Mouse (Mus musculus): ENCODE measurements around the gene Oxgr1. TPM values are rescaled to one million over a fixed set of nuclear protein-coding genes. Genes with fewer than 3 reads are reported as not detected.
"Not testable (repeated sequence)": the region's sequence is repeated elsewhere in the genome, so short reads cannot be mapped to it uniquely, and the experiment has no call there.

Oxgr1 gene
- polyA plus RNA-seq, 1 experiment from 2014 or later = 0.07 TPM

DNA sequence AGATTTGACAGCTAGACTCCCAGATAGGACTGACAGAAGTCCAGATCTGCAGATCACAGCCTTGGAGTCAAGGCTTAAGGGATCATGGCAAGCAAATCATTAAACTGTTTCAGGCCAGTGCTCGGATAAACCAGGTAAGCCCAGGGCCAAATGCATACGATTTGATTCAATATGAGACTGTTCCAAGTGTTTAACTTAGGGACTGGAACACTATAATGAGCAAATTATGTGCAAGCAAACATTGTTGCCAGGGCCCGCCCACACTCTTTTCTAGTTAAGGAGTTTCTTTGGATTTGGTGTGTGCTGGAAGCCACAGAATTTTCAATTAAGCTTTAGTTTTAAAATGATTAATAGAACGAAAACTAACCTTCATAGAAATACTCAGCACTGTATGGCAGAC is 39.6 kb downstream of the Oxgr1 start:
- no peak for ATAC-seq (ENCODE audit: insufficient read depth)
- Histone ChIP-seq H3K36me3 (ENCODE audit: insufficient read depth) (no peaks in the 10 kb centered on the region), H3K27ac (ENCODE audit: low read depth) (no peak overlapping the region), H3K9ac (no peak overlapping the region), H3K4me3 (ENCODE audit: low read depth, low read length) (no peak overlapping the region), H3K4me1 (ENCODE audit: insufficient read depth) (no peaks in the 10 kb centered on the region), H3K9me3 (ENCODE audit: low read depth, low read length) (no peaks in the 10 kb centered on the region), H3K4me2 (no peak overlapping the region), H3K27me3 (ENCODE audit: insufficient read depth, low read length) (no peaks in the 10 kb centered on the region)
- no peak for DNase-seq
- TF ChIP-seq CTCF (IDR thresholded peaks at IDR 0.05; ENCODE audit: low read depth) = no peak
- WGBS = 67% methylated on average over 4 of the region's 4 CpGs

DNA sequence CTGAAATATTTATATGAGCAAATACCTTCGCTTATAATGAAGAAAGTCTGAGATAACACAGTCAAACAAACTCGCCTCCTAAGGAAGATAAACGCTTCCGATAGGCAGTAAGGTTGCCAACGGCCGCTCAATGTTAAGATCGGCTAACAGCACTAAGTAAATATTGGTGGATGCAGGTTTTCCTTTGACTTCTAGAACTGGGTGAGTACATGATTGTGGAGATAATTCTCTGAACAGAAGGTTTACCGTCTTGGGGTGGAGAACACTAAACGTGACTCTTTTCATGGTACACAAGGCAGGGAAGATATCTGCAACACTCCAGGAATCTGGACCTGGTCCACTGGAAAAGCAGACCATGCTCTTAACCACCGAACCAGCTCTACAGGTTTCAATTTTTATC is 52.6 kb downstream of the Oxgr1 start:
- Histone ChIP-seq H3K4me2 (no peak overlapping the region), H3K9ac (no peak overlapping the region), H3K36me3 (ENCODE audit: insufficient read depth) (no peaks in the 10 kb centered on the region), H3K27ac (ENCODE audit: low read depth) (peak overlapping the region; percentile 94), H3K4me1 (ENCODE audit: insufficient read depth) (peaks cover 3% of the 10 kb centered on the region; the same call in 1 of the 2 replicates), H3K27me3 (ENCODE audit: insufficient read depth, low read length) (no peaks in the 10 kb centered on the region), H3K9me3 (ENCODE audit: low read depth, low read length) (no peaks in the 10 kb centered on the region), H3K4me3 (ENCODE audit: low read depth, low read length) (no peak overlapping the region)
- TF ChIP-seq CTCF (IDR thresholded peaks at IDR 0.05; ENCODE audit: low read depth) = no peak
- WGBS = 13% methylated on average over 10 of the region's 10 CpGs
- DNase-seq (no peak), ATAC-seq (ENCODE audit: insufficient read depth) (0 out of 2 replicates have a peak, but pooled peaks have one; percentile 3)

- 16% methylated on average over 7 of the region's 7 CpGs for WGBS
- TF ChIP-seq CTCF (IDR thresholded peaks at IDR 0.05; ENCODE audit: low read depth) = no peak
- Histone ChIP-seq H3K4me3 (ENCODE audit: low read depth, low read length) (no peak overlapping the region), H3K4me1 (ENCODE audit: insufficient read depth) (peaks cover 3% of the 10 kb centered on the region; the same call in 1 of the 2 replicates), H3K27me3 (ENCODE audit: insufficient read depth, low read length) (no peaks in the 10 kb centered on the region), H3K9ac (no peak overlapping the region), H3K9me3 (ENCODE audit: low read depth, low read length) (no peaks in the 10 kb centered on the region), H3K36me3 (ENCODE audit: insufficient read depth) (no peaks in the 10 kb centered on the region), H3K4me2 (no peak overlapping the region), H3K27ac (ENCODE audit: low read depth) (peak overlapping the region; percentile 94)
- peak; percentile 98 for ATAC-seq (ENCODE audit: insufficient read depth)
- peak; percentile 93 for DNase-seq
Observed at GRCm38 (mm10) chr14:119988937-119989645, 53.1 kb downstream of the Oxgr1 start.

GRCm38 (mm10) chr14:119987257-119987656 is 55.0 kb downstream of the Oxgr1 start:
- WGBS = 45% methylated on average over 1 of the region's 1 CpGs

GRCm38 (mm10) chr14:119986778-119987177 is 55.5 kb downstream of the Oxgr1 start:
- no peak for TF ChIP-seq CTCF (IDR thresholded peaks at IDR 0.05; ENCODE audit: low read depth)
- DNase-seq (no peak), ATAC-seq (ENCODE audit: insufficient read depth) (no peak)
- Histone ChIP-seq H3K27ac (ENCODE audit: low read depth) (no peak overlapping the region), H3K4me2 (no peak overlapping the region), H3K27me3 (ENCODE audit: insufficient read depth, low read length) (no peaks in the 10 kb centered on the region), H3K4me3 (ENCODE audit: low read depth, low read length) (no peak overlapping the region), H3K4me1 (ENCODE audit: insufficient read depth) (peaks cover 3% of the 10 kb centered on the region; the same call in 1 of the 2 replicates), H3K36me3 (ENCODE audit: insufficient read depth) (no peaks in the 10 kb centered on the region), H3K9ac (no peak overlapping the region), H3K9me3 (ENCODE audit: low read depth, low read length) (no peaks in the 10 kb centered on the region)
- 62% methylated on average over 6 of the region's 6 CpGs for WGBS

More at GRCm38 (mm10) chr14:119987257-119987656, 55.0 kb downstream of the Oxgr1 start:
- H3K9ac ChIP-seq = no peak overlapping the region
- no peak for TF ChIP-seq CTCF (IDR thresholded peaks at IDR 0.05; ENCODE audit: low read depth)
- H3K27ac ChIP-seq (ENCODE audit: low read depth) = 0 out of 2 replicates have a peak overlapping the region, but pooled peaks have one; percentile 94
- no peaks in the 10 kb centered on the region for H3K36me3 ChIP-seq (ENCODE audit: insufficient read depth)
- peaks cover 3% of the 10 kb centered on the region; the same call in 1 of the 2 replicates for H3K4me1 ChIP-seq (ENCODE audit: insufficient read depth)
- H3K27me3 ChIP-seq (ENCODE audit: insufficient read depth, low read length) = no peaks in the 10 kb centered on the region
- no peak for ATAC-seq (ENCODE audit: insufficient read depth)
- no peak for DNase-seq
- H3K9me3 ChIP-seq (ENCODE audit: low read depth, low read length) = no peaks in the 10 kb centered on the region
- no peak overlapping the region for H3K4me2 ChIP-seq
- no peak overlapping the region for H3K4me3 ChIP-seq (ENCODE audit: low read depth, low read length)

DNA sequence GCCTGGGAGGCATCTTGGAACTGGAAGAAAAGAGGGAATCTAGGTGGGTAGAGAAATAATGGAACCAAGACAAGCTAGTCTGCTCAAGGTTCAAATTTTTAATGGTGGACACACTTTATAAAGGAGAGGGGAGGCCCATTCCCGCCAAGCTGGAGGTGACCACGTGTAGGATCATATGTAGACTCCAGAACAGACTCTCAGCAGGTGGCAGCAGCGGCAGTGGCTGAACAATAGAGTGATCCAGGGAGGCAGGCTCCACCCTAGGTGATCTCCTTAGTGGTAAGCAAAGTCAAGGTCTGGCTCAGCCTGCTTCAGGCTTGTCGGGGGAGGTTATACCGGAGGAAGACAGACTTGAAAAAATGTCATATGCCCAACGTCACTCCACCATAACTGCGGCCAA is 55.9 kb downstream of the Oxgr1 start:
- H3K9me3 ChIP-seq (ENCODE audit: low read depth, low read length); DNase-seq; H3K36me3 ChIP-seq (ENCODE audit: insufficient read depth); H3K4me2 ChIP-seq; ATAC-seq (ENCODE audit: insufficient read depth); H3K27me3 ChIP-seq (ENCODE audit: insufficient read depth, low read length); H3K4me3 ChIP-seq (ENCODE audit: low read depth, low read length); H3K27ac ChIP-seq (ENCODE audit: low read depth); H3K9ac ChIP-seq; H3K4me1 ChIP-seq (ENCODE audit: insufficient read depth): not testable (repeated sequence)
- WGBS = 84% methylated on average over 7 of the region's 7 CpGs

DNA sequence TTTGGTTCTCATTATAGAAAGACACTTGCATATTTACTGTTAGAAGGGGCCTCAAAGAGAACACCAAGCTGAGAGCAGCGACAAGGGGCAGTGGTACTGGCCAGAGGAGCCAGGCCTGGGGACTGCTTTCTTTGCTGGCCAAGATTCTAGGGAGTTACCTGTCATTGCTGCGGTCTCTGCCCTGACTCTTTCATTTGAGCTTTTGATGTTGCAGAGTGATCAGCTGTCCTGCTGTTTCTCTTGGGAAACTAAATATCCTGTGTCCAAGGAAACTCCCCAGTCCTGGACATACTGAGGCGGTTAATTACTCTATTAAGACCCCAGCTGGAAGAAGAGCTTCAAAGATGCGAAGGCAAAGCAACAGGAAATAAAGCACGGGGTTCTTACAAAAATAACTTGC is 60.9 kb downstream of the Oxgr1 start:
- H3K4me2 ChIP-seq = no peak overlapping the region
- no peak overlapping the region for H3K4me3 ChIP-seq (ENCODE audit: low read depth, low read length)
- 62% methylated on average over 5 of the region's 5 CpGs for WGBS
- no peak for DNase-seq
- no peak overlapping the region for H3K27ac ChIP-seq (ENCODE audit: low read depth)
- H3K9me3 ChIP-seq (ENCODE audit: low read depth, low read length) = no peaks in the 10 kb centered on the region
- TF ChIP-seq CTCF (IDR thresholded peaks at IDR 0.05; ENCODE audit: low read depth) = no peak
- H3K36me3 ChIP-seq (ENCODE audit: insufficient read depth) = no peaks in the 10 kb centered on the region
- 0 out of 2 replicates have a peak, but pooled peaks cover 3% of the 10 kb centered on the region for H3K4me1 ChIP-seq (ENCODE audit: insufficient read depth)
- H3K9ac ChIP-seq = no peak overlapping the region
- no peak for ATAC-seq (ENCODE audit: insufficient read depth)
- H3K27me3 ChIP-seq (ENCODE audit: insufficient read depth, low read length) = no peaks in the 10 kb centered on the region

All from lung, embryonic 14.5 days (tissue).